Mouse (Mus musculus): Measurements from ENCODE around the gene Acot4.
"Not testable (repeated sequence)": the region's sequence is repeated elsewhere in the genome, so short reads cannot be mapped to it uniquely, and the experiment has no call there.

The Acot4 gene

DNA sequence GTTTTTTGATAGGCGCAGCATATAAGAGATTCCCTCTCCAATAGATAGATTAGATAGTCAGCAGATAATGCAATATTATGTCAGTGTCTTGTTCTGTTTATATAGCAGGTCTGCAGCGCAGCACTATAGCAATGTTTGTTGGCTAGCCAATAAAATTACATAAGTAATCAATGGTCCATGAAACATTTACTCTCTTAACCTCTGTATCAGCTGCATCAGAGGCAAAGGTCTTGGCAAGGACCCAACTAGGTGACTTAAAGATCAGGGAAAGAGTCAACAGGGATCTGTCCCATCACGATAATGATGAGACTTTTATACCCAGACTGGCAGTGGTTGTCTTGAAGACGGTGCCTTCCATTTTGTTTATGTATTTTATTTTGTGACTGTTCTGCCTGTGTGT is 5.3 kb upstream of the Acot4 start:
- DNase-seq = no peak

DNA sequence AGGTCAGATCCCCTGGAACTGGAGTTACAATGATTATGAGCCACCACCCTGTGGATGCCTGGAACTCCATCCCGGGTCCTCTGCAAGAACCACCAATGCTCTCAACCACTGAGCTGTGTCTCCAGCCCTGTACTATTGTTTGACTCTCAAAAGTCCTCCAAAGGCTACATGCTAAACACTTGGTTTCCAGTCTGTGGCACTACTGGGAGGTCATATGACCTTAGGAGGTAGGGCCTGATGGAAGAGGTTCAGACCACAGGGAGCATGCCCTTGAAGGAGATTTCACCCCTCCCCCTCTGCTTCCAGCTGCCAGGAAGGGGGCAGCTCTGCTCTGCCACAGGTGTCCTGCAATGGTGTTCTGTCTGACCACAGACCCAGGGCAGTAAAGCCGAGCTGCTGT is 4.9 kb upstream of the Acot4 start:
- DNase-seq = not testable (repeated sequence)

DNA sequence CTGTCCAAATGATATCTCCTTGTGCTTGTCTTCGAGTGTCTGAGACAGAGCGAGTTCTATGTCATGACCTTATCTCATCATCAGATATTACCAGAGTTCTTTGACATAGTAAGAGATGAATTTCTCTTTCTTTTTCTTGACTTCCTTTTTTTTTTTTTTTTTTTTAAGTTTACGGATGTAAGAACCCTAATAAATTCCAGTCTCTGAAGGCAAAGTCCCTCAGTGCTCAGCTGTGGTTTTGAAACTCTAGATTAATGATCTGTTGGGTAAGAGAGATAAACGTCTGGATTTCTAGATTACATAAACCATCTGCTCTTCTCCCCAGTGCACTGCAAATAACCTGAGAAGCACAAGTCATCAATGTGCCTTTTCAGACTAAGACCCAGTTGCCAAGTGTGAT is 4.1 kb upstream of the Acot4 start:
- DNase-seq = no peak

DNA sequence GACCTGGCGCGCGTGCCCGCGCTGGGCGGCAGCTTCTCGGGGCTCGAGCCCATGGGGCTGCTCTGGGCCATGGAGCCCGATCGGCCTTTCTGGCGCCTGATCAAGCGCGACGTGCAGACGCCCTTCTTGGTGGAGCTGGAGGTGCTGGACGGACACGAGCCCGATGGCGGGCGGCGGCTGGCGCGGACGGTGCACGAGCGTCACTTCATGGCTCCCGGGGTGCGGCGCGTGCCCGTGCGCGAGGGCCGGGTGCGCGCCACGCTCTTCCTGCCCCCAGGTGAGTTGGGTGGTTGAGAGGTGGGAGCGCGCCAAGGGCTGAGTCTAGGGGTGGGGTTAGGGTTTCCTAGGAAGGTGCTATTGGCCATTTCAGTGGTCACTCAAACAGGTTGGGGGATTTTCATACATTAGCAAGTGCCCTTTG is 522 bp downstream of the Acot4 start, which contains the start of gene Gm49366:
TSS of gene Gm49366 (plus strand) at position 245 of the 421 bp plus-strand sequence.
- peak; percentile 46 for DNase-seq

DNA sequence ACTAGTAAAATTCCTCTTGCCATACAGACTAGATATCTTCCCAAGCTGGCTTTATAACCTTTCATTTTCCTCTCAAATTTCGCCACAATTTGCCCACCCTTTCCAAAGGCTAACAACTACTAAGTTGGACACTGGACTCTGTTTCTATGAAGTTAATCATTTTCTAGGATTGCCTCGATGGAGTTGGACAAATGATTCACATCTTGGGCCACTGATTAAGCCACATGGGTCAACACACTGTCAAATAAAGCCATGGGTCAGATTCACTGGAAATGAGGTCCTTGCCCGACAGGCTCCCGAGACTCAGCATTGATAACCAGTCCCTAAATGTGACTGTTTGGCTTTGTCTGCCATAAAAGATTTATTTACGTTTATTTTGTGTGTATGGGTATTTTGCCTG is 4.1 kb downstream of the Acot4 start:
- DNase-seq = no peak

DNA sequence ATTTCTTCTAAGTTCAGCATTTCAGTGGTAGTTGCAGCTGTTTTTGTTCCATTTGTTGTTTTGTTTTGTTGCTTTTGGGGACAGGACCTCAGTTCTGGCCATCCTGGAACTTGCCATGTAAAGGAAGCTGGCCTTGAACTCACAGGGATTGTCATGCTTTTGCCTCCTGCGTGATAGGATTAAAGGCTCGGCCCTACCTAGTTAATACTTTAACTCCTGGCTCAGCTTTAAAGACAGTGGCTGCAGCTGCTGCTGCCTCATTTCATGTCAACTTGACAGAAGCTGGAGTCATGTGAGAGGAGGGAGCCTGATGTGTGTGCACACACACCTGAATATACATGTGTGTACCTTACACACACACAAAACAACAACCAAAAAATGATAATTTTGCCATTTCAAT is 5.9 kb downstream of the Acot4 start:
- DNase-seq = no peak

DNA sequence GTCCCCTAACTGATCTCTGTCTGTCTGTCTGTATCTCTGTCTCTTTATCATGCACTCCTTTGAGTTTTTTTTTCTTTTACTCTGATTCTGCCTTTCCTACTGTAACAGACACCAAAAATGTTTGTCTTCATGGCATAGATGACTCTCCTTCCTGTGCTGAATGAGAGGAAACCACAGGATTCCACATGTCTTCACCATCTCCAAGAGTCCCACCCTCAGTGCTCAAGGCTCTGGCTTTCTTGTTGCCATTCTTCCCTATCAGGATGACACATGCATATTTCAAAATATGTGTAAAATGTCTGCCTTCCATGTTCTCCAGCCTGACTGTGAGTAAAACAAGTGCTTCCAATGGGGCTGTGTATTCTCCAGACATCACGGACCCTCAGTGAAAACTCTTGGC is 8.7 kb downstream of the Acot4 start:
- no peak for DNase-seq

DNA sequence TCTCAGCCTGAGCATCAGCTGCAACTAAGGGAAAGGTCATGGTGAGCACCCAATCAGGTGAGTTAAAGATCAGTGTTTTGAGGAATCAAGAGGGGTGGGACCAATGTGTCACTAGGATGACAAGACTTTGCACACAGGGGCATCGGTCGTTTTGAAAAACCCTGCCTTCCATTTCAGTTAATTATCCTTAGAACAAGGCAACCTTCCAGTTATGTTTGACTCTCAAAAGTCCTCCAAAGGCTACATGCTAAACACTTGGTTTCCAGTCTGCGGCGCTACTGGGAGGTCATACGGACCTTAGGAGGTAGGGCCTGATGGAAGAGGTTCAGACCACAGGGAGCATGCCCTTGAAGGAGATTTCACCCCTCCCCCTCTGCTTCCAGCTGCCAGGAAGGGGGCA is 12.6 kb downstream of the Acot4 start:
- DNase-seq = not testable (repeated sequence)

DNA sequence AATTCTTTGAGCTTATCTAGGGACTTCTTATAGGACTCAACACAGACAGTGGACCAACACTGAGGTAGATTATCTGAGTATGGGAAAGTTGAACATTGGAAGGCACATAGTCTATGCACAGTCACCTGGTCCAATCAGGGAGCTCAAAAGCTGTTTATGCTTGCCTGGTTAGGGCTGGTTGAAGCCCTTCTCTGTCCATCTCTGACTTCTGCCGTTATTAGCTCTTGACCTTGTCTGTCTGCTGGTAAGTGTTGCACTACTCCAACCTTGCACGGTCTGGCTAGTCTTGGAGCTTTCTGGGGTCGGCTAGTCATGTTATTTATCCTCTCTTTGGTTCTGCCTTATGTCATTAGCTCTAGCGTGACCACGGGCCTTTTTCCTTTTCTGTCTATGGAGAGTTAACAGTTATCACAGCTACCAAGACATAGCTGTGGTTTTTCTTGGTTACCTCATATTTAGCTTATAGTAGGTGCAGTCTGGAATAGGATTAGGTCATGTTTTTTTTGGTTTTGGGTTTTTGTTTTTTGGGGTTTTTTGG is 13.8 kb downstream of the Acot4 start, which contains the start of gene Acot3:
TSS of gene Acot3 (plus strand) at position 208 of the 538 bp plus-strand sequence.
- DNase-seq = no peak

DNA sequence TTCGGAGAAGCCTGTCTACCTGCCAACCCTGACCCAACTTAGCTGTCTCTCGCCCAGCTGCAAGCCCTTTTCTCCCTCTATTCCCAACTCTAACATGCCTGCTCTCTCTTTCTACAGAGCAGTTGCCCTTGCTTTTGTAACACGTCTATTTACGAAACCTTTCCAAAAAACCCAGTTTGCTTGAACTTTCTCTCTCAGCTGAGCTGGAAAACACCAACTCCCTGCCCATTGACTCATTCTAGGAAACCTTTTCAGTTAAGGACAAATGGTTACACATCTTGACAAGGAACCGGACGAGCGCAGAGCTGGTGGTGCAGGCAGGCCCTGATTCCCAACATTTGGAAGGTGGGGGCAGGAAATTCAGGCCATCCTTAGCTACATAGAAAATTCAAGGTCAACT is 14.4 kb downstream of the Acot4 start:
- no peak for DNase-seq

DNA sequence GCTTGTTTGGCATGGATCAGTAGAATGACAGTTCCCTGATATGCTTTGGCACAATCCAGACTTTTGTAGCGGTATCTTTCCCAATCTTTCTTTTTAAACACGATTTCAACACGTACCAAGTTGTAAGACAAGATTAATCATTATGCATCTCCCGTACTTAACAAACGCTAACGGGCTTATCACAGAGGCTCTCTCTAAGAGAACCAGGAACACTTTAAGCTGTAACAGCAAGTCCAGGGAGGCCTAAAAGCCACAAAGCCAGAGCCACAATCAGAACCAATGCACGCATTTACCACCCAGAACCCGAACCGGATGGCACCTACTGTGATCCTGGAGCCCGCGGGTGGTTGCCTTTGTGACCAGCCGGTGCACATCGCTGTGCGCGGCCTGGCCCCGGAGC is 15.0 kb downstream of the Acot4 start:
- no peak for DNase-seq

DNA sequence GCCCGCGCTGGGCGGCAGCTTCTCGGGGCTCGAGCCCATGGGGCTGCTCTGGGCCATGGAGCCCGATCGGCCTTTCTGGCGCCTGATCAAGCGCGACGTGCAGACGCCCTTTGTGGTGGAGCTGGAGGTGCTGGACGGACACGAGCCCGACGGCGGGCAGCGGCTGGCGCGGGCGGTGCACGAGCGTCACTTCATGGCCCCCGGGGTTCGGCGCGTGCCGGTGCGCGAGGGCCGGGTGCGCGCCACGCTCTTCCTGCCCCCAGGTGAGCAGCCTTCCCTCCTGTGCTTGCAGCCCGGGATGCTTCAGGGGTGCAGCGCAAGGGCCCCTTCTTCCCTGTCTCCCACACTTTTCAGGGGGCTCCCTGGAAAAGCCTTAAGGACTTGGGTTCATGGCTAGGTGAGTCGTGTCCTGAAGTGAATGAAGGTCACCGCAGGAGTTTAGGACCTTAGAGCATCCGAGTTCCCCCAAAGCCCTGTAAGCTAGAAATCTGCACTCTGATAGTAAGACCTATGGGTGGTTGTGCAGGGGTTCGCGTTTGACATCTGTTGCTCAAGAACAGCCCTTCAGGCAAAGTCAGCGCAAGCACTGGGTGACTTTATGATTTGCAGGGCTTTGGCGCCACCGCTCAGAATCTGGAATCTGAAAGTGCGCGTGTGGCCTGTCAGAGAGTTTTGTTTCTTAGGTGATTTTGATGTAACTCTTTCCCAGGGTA is 15.7 kb downstream of the Acot4 start:
- DNase-seq = peak; percentile 15

DNA sequence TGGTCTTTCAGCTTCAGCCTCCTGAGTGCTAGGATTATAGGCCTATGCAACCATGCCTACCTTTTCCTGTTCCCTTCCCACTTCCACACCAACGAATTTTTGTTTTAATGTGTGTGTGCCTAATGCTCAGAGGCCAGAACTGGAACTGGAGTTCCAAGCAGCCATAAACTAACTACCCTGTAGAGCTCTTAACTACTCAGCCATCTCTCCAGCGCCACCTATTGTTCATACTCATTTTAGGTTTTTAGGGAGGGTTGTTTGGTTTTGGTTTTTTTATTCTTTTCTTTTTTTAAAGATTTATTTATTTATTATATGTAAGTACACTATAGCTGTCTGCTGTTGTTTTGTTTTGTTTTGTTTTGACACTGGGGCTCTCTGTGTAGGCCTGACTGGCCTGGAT is 22.8 kb downstream of the Acot4 start:
- DNase-seq = peak; percentile 48

DNA sequence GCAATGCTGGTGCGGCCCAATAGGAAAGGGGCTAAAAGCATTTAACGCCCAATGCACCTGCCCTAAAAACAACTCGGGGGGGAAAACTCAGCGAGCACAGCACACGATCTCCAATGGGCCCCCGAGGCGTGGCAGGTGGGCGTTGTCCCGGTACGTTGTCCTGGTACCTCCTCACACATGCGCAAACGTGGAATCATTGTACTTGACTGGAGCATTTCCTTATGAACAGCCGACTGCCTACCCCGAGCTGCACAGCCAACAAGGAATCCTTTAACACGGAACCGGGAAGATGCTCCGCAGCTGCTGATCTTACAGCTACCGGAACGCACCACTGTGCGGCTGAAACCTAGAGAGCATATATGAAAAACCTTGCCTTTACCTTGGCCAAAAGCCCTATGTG is 24.2 kb downstream of the Acot4 start:
- DNase-seq = no peak

DNA sequence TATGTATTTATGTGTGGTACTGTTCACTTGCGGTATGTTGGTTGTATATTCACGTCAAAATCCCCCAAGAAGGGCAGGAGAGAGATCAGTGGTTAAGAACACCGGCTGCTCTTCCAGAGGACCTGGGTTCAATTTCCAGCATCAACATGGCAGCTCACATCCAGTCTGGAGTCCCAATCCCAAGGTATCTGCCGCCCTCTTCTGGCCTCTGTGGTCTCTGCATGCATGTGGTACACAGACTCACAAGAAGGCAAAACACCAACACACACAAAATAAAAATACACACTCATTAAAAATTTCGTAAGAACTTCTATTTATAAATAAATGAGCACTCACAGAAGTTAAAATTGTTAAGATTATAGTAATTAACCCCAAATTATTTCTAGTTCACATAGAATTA is 25.0 kb downstream of the Acot4 start:
- peak; percentile 30 for DNase-seq

DNA sequence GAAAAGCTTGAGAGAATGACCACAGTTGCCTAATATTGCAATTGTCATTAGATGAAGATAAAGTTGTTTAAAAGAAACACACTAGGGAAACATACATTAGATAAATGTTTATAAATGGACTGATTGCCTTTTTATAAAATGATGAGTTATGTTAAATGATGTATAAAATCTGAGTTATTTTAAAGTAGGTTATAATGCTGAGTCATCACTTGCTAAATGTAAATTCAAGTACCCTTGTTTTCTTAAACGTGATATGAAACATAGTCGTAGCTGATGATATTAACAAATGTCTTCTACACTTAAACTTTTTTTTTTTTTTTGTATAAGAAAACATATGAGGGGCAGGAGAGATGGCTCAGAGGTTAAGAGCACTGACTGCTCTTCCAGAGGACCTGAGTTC is 25.7 kb downstream of the Acot4 start:
- DNase-seq = no peak

DNA sequence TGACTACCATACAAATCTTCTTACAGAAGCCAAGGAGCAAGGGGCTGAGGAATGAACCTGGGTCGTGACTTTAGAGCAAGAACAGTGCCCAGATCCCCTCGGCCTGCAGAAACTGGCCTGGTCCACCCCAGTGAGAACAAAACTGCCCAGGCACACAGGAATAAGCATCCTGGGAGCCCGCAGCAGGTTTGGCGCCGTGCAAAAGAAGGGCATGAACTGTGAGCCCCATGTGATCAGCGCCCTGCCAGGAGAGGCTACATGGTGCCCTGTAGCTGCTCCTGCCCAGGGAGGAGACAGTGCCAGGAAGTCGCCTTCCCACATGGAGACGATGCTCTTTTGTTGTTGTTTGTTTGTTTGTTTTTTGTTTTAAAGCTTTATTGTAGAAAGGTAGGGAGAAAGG is 26.4 kb downstream of the Acot4 start:
- no peak for DNase-seq

DNA sequence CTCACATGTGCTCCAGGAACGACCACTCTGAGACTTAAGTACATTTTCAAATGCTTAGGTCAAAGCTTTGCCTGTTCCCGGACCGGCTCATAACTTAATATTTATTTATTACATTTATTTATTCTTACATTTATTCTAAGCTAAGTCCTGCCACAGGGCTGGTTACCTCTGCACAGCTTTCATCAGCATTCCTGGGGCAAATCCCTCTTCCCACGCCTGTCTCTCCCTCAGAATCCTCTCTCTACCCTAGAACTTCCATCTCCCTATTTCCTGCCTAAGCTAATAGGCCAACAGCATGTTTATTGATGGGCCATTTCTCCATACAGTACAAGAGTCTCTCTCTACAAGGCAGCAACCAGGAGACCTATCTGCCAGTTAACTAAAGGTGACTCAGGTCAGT is 29.6 kb downstream of the Acot4 start:
- no peak for DNase-seq

DNA sequence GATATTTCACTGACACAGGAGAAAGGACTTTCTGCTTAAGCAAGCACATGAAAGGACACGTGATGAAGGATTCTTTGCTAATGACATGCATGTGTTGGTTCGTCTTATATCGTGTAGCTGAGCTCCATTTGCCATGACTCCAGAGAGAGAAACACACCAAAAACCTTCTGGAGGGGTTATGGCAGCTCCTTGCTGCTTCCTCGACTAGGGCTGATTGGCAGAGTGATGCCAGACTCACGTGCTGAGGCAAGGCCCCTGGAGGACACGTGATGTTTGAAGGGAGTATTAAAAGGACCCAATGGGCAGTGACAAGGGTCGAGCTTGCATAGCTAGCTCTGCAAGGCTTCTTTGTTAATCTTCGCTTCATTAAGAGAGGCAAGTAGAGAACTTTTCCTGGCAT is 30.1 kb downstream of the Acot4 start:
- no peak for DNase-seq

DNA sequence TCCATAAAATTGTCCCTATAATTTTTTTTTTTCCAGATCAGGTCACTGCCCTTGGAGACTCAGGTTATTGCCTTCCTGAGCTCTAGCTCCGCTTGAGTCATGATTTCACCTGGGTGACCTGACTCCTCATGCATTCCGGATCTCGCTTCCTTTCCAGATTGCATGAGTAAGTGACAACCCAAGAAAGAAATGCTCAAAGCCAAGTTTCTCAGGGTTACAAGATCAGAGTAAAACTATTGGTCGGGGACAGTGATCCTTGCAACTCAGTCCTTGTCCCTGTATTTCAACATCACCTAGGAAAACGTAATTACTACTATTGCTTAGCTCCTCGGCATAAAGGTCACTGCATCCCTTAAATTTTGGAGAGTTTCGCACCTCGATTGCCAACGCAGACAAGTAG is 30.8 kb downstream of the Acot4 start, which contains the start of gene Acot5:
TSS of gene Acot5 (plus strand) at position 340 of the 400 bp plus-strand sequence.
- DNase-seq = no peak

DNA sequence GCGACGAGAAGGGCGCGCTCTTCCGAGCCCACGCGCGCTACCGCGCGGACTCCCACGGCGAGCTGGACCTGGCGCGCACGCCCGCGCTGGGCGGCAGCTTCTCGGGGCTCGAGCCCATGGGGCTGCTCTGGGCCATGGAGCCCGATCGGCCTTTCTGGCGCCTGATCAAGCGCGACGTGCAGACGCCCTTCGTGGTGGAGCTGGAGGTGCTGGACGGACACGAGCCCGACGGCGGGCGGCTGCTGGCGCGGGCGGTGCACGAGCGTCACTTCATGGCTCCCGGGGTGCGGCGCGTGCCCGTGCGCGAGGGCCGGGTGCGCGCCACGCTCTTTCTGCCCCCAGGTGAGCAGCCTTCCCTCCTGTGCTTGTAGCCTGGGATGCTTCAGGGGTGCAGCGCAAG is 31.4 kb downstream of the Acot4 start:
- peak; percentile 43 for DNase-seq

DNA sequence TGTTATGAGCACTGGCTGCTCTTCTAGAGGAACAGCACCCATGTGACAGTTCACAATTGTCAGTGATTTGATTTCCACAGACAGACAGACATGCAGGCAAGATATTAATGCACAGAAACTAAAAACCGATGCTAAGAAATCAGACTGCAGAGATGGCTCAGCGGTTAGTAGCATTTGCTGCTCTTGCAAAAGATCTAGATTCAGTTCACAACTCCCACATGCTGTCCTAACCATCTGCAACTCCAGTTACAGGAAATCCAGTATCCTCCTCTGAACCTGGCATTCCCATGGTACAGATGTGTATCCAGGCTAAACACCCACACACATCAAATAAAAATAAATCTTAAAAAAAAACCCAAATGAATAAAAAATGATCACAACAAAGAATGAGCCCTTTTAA is 33.5 kb downstream of the Acot4 start:
- DNase-seq = no peak

DNA sequence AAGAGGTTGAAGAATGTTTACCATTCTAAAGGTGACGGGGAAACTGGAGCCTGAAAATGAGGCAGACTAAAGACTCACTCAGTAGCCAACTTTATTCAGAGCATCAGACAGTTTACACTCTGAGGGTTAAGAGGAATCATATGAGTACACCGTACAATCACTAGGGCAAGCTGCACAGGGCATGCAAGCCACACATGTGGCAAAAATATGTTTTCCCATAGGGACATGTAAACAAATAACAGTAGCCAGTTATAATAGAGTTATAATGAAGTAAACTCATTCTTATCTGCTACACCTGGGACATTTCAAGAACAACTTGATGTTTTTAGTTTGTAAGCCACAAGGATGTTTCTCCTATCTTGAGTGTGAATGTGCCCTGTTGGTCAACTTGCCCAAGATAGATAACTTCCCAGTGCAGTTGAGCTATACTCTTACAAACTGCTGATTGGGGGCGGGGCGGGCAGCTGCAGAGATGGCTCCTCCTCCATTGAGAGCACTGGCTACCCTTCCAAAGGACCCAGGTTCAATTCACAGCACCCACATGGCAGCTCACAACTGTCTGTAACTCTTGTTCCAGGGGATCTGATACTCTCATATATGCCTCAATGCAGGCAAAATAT is 39.3 kb downstream of the Acot4 start:
- no peak for DNase-seq

DNA sequence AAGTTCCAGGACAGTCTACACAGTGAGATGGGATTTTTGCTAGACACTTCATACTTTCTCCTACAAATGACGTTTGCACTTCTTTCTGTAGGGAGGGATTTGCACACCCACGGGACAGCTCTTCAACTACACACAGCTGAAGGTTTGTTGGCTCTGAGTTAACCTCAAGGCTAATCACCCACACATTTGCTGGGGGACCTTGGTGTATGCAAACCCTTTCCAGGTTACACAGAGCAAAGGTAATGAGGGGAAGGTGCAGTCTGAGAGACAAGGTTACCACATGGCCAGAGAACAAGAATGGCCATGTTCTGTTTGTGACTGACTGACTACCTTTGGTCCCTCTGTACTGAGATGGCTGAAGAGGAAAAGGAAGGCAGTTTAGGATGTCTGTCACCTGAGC is 45.7 kb downstream of the Acot4 start:
- no peak for DNase-seq

Data from lung, postnatal 10 days (tissue).